Mouse (Mus musculus): ENCODE data around the gene Erich2.

The Erich2 gene

GRCm38 (mm10) chr2:70562011-70562491 lies 53.4 kb downstream of the Erich2 start:
- 3% methylated on average over 42 of the region's 42 CpGs for WGBS

GRCm38 (mm10) chr2:70562611-70562980 lies 54.0 kb downstream of the Erich2 start:
- WGBS, result under 1% methylated on average over 29 of the region's 34 CpGs

GRCm38 (mm10) chr2:70562981-70563671 lies 54.5 kb downstream of the Erich2 start:
- 3% methylated on average over 40 of the region's 40 CpGs for WGBS

DNA sequence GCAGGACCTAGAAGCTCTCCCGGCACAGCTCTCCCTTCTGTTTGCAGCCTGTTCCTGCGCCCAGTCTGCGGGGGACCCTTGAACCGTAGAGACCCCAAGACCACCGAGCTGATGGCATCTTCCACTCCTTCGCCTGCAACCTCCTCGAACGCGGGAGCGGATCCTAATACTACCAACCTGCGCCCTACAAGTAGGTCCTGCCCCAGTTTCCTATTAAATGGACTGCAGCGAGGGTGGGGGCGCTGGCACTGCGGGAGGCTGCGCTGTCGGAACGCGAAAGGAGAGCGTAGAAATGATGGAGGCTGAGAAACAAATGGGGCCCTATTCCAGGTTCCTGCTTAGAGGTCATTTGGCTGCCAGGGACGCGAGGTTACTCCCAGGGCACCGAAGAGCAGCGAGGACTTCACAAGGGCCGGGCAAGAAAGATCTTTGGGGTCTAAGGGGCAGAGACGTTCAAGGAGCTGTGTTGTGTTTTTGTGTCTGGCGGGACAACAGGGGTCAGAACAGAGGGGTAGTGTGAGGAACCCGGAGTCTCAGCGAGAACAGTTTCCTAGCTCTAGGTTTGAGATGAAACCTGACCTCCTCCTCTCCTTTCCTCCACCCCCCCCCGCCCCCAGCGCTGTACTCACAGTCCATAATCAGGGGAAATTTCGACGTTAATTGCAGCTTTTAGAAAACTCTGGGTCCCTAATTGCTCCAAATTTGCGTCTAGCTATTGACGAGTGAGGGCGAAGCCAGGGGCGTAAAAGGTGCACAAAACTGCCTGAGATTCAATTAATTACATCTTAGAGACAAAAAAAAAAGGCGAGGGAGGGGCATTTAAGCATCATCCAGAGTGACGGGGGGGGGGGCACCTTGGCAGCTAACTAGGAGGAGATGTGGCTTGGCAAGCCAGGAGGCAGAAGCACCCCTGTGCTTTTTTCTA lies 55.4 kb downstream of the Erich2 start:
- 3% methylated on average over 38 of the region's 38 CpGs for WGBS

DNA sequence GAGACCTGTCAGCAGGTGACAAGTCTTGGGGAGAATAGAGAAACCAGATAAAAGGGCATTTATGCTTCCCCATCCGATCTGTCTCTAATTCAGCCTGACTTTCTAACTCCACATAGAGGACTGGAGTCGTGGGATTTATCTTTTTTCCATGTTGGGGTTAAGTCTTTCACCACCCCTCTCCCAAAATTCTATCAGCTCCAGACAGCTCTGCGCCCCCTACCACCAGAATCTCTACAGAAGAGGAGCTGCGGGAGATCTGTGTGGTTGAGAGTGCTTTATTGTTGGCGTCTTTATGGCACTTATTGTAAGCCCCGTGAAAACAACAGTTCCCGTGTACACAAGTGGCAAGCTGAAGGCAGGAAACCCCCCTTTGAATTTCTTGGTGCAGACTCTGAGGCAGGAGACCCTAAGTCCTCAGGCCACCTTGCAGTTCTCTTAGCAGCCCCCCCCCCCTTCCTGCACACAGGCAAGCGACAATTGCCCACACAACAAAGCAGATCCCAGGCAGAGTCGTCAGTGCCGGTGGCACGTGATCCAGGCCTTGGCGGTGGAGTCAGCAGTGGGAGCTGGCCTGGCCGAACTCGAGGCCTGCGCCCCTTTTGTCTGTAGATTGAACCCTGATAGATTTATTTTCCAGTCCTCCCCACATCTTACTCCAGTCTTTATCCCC lies 56.2 kb downstream of the Erich2 start:
- 14% methylated on average over 15 of the region's 15 CpGs for WGBS

GRCm38 (mm10) chr2:70565651-70566602 lies 57.3 kb downstream of the Erich2 start:
- WGBS, result 15% methylated on average over 30 of the region's 30 CpGs

- 14% methylated on average over 18 of the region's 18 CpGs for WGBS
These were observed 58.0 kb downstream of the Erich2 start for GRCm38 (mm10) chr2:70566603-70566981.

DNA sequence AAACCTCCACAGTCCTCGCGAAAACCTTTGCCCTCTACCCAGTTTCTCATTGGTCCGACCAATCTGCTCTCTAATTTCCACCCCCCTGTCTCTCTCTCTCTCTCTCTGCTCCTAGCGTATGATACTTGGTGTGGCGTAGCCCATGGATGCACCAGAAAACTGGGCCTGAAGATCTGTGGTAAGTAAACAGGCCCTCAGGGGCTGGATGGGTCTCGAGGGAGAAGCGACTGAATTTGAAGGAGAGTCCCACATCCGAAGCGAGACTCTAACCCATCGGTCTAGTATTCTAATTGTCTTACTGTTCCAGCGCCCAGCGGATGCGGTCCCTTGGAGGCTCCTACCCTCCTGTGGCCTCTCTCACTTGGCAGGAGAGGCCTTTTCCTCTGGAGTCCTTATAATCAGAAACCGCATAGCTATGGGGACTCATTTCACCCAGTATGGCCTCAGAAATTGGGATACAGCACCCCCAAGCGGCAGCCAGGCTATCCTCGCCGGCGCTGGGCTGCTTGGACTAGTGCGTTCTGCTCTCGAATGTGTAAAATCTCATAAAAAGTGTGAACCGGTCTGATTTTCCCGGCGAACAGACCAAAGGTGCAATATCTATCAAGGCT lies 58.6 kb downstream of the Erich2 start:
- WGBS, result 15% methylated on average over 23 of the region's 23 CpGs

- WGBS, result 7% methylated on average over 12 of the region's 12 CpGs
These were observed 59.1 kb downstream of the Erich2 start for GRCm38 (mm10) chr2:70567682-70568077.

- 6% methylated on average over 34 of the region's 34 CpGs for WGBS
These were observed 59.8 kb downstream of the Erich2 start for GRCm38 (mm10) chr2:70568198-70568941.

GRCm38 (mm10) chr2:70571698-70572097 lies 63.1 kb downstream of the Erich2 start:
- 60% methylated on average over 4 of the region's 4 CpGs for WGBS

DNA sequence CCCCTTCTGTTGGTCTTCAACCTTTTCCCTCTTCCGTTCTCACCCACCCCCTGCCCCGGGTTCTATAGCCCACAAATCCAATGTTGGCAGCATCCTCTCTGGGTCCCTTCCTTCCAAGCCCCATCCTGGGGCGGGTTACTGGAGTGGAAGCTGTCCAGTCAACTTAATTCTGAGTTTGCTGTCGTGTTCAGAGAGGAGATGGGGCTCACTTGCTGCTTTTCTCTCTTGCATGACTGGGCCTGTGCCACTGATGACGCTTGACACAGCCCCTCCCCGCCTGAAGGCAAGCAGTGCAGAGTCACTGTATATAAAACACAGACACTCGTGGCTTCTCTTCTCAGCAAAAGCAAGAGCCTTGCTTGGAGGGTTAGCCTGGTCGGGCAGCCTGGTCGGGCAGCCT lies 63.6 kb downstream of the Erich2 start:
- 57% methylated on average over 9 of the region's 9 CpGs for WGBS

DNA sequence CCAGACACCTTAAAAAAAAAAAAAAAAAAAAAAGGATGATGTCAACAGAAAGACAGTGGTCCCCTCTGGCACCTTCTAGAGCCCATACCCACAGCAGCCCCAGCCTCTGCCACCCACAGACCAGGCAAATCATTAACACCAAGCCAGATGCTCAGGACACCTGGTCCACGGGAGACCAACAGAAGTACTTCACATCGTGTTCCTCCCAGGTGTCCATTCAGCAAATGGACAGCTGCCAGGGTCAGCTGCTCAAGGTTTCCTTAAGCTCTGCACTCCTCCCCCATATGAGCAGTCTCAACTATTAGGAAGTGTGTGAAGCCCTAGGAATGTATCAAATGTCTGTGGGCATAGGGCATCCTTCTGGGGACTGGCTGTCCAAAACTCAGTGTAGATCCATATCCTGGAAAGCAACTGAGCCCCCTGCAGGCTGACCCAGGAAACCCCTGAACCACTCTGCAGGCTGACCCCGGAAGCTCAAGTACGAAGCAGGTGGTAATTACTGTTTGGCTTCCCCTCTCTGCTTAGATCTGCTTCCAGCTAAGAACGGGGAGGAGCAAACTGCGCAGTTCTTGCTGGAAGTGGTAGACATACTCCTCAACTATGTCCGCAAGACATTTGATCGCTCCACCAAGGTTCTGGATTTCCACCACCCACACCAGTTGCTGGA lies 65.1 kb downstream of the Erich2 start:
- 73% methylated on average over 8 of the region's 8 CpGs for WGBS

GRCm38 (mm10) chr2:70588200-70588599 lies 79.6 kb downstream of the Erich2 start:
- WGBS, result 69% methylated on average over 6 of the region's 6 CpGs

Data from cerebral cortex, adult 2 months (tissue).